Mouse (Mus musculus) heart, postnatal 36 days (tissue): ENCODE results near the gene Gm9376. TPM values are rescaled to one million over a fixed set of nuclear protein-coding genes. Genes with fewer than 3 reads are reported as not detected.

Source experiments
- DNase-seq, 2 experiments: peaks; one replicate each; pipeline ENCODE4 v3.0.0; 2021 to 2022
- intact Hi-C: fragments of 180-260 bp; cut with DNase I; formaldehyde crosslinking; loops from one replicate; pipeline ENCODE4 v1.15.1; 2025
- total RNA-seq, 2 experiments: library from RNA; stranded (reverse); gene quantifications; 2 replicates each; pipeline ENCODE4 v1.2.3; 2021

Gm9376 gene
- not detected for total RNA-seq

DNA sequence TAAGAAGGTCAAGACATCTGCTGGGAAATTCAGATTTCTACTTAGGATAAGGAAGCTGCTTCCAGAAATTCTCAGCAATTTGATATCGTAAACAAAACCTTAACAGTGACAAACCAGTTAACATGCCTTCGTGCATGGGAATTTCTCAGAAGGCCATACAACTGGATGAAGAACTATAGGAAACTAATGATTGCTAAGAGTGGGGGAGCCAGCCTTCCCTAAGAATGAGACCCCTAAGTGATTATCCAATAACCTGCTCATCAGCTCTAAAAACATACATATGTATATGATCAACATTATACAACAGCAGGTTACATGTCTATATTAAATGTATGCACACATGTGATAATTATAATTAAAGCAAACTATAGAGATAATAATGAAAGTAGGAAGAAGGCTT lies at the start of gene Gm9376:
Gm9376 (plus strand) TSS at position 301 of the 400 bp plus-strand sequence.
- no peak for DNase-seq
- intact Hi-C loops, result no loop called here

DNA sequence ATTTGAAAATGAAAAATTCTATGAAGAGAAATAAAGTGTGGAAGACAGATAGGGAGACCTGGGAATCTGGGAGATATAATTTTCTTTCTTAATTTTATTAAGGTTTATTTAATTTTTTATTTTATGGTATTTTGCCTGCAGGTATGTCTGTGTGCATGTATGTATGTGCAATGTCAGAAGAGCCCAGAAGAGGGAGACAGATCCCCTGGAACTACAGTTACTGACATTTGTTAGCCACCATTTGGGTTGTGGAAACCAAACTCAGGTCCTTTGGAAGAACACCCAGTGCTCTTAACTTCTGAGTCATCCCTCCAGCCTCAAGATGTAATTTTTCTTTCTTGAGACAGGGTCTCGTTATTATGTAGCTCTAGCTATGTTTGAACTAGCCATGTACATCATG lies 45.9 kb upstream of the Gm9376 start:
- DNase-seq, result no peak
- intact Hi-C loops, result loop anchor here (10.0 kb wide), 1 partner anchor 544 kb away; no protein-coding TSS in a partner anchor

DNA sequence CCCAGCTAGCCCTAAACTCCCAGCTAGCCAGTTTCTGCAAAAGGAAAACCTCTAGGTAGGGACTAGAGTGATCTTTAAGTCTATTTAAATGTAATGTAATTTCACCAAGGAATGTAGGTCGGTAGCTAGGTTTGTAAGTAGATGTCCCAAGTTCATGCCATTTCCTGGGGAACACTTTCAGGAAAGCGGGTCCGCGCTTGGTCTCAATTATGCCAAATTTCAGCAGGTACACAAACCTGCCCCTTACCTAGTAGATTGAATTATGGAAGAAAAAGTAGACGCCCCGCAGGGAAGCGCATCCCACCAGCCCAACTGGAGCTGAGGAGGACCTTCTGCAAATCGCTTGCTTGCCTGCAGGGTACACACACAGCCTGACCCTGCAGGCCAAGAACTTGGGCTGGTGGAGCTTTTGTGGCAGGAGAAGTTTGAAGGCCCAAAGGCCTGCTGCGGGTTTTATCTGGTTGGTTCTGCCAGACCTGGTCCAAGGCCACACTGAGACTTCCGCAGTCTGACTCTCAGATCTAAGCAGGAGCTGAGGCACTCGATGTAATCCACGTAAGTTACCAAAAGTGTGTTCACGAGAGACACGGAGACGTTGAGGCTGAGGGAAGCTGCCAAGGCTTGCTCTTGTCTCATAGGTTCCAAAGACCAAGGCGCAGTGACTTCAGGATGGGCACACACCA lies 41.6 kb upstream of the Gm9376 start:
- intact Hi-C loops, result loop anchor here (10.0 kb wide), 1 partner anchor 540 kb away; no protein-coding TSS in a partner anchor
- no peak for DNase-seq

DNA sequence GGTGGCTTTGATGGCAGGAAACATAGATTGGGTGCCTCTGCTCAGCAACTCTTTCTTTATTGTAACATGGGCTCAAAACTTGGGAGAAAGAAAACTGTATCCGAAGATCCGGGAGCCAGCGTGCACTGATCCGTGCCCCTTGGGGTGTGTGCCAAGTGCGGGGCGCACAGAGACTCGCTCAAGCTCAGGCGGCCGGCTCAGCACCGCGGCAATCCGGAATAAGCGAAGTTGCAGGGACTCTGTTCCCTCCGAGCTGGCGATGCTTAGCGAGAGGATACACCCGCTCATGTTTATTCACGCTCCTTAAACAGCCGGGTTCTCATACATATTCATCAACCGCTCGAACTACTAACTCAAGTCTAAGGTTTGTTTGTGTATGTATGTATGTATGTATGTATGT lies 40.8 kb upstream of the Gm9376 start:
- intact Hi-C loops, result loop anchor here (10.0 kb wide), 1 partner anchor 539 kb away; no protein-coding TSS in a partner anchor
- no peak for DNase-seq

DNA sequence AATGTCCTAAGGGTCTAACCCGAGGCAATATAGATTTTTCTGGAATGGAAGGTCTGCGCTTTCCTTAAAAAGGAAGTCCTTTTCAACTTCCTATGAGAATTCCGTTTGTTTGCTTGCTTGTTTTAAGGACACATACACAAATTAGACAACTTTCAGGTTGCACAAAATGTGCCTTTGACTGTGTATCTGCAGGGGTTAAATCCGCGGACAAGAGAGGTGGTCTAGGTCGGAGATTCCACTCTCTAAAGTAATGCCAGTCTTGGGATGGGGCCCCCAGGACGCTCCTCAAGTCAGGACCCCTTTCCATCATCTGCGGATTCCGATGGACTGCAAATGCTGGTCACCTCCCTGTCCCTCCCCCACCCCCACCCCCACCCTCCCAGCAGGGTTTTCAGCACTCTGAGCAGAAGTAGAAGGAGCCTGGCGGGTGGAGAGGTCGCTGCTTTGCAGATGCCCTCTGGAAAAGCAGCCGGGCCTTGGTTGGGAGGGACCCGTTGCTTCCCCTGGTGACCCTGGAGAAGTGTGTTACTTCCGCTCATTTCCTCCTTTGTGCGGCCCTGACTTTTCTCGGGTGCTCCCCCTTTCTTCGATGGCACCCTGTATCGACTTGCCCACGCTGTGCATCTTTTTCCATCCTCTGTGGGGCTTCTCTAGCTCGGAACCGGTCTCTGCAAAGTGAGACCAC lies 40.1 kb upstream of the Gm9376 start:
- intact Hi-C loops, result loop anchor here (10.0 kb wide), 1 partner anchor 538 kb away; no protein-coding TSS in a partner anchor
- no peak for DNase-seq

DNA sequence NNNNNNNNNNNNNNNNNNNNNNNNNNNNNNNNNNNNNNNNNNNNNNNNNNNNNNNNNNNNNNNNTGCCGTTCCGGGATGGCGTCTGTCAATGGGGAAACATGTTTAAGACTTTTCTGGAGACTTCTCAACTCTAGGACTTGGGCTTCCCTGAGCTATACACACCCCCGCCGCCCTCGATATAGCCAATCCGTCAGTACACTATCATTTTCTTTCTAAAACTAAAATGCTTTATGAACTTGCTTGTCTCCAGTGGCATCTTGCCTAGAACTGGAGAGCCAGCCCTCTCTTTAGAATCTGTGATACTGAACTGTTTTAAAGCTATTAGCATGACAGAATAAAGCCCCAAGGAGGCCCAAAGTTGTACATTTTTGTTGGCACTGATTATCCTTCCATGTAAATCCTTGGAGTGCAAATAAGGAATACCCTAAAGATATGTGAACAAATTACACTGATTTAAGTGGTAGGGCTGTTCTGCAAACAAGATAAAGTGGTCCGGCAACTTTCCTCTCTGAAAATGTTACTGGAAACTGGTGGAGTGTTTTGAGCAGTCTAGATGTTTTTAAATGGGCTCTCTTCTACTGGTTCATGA lies 34.3 kb upstream of the Gm9376 start:
- DNase-seq, result peak; percentile 19 to 33
- intact Hi-C loops, result loop anchor here (10.0 kb wide), 1 partner anchor 702 kb away; the partner anchor contains the start of gene Dnajc3

DNA sequence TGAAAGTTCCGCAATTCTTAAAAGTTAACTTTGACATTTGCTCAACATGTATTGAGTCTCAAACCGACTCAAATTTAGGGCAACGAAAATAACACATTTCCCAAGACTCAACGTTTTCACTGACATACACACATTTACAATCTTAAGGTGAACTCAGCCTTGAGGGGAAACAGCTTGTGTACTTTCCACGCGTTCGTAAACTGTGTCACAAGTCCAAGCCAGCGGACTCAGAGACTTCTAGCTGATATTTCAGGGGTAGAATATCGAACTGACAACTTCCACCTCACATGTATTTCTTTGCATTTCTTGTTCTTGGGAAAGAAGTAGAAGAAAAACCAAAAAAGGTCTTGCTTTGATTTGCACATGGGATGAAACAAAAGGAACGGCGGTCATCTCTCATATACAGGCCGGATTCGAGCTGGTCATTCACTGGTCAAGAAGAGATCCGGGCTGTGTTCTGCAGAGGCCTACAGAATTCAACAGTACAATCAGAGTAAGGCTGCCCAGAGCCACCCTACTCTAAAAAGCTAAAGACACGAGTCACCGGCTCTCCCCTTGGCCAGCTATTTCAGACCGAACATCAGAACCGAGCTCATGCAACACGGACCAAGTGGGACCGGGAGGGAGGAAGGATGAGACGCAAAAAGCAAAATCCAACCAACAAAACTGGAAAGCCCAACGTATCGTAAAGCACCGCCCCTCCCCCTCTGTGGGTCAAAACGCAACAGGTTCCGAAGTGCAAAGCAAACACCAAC lies 32.8 kb upstream of the Gm9376 start:
- peak in 1 of 2 experiments; percentile 28 for DNase-seq
- intact Hi-C loops, result loop anchor here (10.0 kb wide), 1 partner anchor 701 kb away; the partner anchor contains the start of gene Dnajc3

DNA sequence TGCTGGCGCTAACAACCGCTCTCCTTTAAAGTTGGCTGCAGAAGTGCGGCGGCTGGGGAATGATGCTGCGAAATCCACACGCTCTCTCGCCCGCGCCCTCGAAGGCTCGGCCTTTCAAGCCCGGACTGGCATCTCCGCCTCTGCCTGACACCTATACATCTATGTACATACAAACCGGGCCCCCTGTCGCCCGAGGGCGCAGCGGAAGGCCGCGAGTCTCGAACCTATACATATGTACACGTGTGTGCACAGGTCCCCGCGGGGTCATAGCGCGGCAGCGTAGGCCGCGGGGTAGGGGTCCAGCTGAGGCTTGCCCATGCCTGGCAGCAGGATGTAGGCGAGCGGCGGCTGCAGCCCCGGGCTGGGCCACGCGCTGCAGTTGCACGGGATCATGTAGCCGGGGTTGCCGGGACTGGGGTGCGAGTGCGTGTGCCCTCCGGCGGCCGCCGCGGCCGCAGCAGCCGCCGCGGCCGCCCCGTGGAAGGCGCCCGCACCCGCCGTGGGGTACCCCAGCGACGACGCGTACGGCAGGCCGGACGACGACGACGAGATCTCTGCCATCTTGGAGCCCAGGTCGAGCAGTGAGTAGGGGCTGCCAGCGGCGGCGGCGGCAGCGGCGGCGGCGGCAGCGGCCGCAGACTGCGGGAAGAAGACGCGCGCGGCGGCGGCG lies 32.1 kb upstream of the Gm9376 start:
- intact Hi-C loops, result loop anchor here (5.0 to 10.0 kb wide), 3 partner anchors 52 to 700 kb away; partner anchors contain the start of genes Dnajc3 and Gpr180
- DNase-seq, result peak in 1 of 2 experiments; percentile 18

DNA sequence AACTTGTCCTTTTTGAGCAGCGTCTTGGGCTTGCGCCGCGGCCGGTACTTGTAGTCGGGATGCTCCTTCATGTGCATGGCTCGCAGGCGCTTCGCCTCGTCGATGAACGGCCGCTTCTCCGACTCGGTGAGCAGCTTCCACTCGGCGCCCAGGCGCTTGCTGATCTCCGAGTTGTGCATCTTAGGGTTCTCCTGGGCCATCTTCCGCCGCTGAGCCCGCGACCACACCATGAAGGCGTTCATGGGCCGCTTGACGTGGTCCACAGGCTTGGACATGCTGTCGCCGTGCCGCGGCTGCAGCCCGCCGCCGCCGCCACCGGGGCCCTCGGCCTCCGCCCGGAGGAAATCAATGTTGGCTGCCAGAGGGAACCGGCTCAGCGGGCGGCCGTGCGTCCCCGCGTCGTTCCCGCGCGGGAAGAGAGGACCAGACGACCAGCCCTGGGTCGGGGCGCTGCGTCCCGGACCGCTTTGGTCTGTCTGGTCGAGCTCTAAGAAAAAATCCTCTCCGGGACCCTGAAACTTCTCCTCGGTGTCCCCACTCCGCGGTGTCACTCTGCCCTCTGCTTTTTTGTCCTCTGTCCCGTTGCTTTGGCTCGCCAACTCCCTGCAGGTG lies 31.3 kb upstream of the Gm9376 start:
- intact Hi-C loops, result loop anchor here (5.0 to 10.0 kb wide), 3 partner anchors 53 to 699 kb away; partner anchors contain the start of genes Dnajc3 and Gpr180

DNA sequence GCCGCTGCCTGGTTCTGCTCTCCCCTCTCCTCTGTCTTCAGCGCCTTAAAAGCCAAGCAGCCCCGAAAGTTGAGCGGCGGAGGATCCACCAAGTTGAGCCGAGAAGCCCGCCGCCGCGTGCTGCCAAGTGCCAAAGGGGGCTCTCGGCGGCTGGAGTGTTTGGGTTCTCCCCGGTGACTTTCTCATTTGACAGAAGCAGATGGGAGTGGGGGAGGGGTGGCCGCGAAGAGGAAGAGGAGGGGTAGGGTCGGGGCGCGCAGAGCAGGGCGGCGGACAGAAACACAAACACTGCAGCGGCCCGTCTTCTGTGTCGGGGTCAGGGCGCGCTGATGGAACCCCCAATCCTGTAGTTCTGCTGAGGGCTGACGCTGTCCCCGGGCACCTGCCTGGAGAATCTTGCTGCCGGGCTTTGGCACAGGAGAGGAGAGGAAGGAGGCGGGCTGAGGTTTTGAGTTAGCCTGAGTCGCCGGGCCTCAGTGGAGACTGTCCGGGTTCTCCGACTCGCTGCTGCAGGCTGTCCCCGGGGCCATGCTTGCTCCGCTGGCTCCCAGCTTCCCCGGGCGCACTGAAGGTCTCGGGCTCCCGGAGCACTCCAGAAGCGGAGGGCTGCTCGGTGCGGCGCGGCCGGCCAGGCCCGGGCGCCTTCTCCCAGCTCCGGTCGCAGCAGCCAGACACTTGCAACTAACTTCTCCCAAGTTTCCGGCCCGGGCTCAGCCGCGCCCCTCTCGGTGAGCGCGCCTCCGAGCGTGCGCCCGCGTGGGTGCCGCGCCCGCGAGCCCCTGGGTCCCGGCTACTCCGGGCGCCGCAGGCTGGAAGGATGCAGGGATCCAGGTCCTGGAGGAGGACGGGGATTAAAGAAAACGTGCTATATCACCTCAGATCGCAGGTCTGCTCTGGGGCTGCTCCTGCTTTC lies 30.5 kb upstream of the Gm9376 start:
- peak; percentile 28 to 49 for DNase-seq
- intact Hi-C loops, result loop anchor here (5.0 to 10.0 kb wide), 3 partner anchors 54 to 699 kb away; partner anchors contain the start of genes Dnajc3 and Gpr180

More for the DNA sequence above, 31.3 kb upstream of the Gm9376 start:
- peak; percentile 18 to 43 for DNase-seq

DNA sequence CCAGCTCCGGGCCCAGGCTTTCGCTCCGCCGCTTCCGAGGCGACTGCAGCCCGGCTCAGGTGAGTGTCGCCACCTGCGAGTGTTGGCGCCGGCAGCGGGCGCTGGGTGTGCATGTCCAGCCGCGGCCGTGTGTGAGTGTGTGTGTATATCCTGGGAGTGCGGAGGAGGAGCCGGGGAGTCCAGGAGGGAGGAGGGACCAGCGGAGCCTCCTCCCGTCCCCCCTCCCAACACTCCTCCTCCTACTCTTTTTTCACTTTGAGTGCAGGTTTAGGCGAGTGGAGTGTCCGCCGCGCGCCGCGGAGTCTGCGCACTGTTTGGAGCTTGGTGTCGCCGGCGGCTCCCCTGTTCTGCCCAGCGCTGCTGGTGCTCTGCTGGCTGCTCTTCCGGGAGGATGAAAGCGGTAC lies 29.9 kb upstream of the Gm9376 start, which contains the start of gene Sox21:
Sox21 (minus strand) TSS at position 145 of the 404 bp plus-strand sequence.
- intact Hi-C loops, result loop anchor here (5.0 to 10.0 kb wide), 3 partner anchors 55 to 698 kb away; partner anchors contain the start of genes Dnajc3 and Gpr180
- DNase-seq, result peak; percentile 13 to 29

DNA sequence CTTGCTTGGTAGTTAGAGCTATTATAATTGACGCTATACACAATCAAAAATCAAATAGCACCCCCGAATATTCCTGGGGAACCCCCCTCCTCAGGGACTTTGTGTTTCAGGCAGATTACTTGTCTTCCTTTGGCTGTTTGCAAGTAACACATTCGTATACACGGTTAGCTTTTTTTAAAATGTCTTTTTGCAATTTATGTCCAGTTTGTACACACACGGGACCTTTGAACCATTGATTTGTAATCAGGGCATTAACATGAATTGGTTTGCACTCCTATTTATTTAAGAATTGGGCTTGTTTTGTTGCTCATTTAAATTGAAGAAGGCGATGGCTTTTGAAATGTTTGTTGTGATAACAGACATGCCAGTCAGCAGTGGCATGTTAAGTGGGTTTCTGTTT lies 29.0 kb upstream of the Gm9376 start:
- intact Hi-C loops, result loop anchor here (5.0 to 10.0 kb wide), 3 partner anchors 55 to 697 kb away; partner anchors contain the start of genes Dnajc3 and Gpr180
- no peak for DNase-seq

DNA sequence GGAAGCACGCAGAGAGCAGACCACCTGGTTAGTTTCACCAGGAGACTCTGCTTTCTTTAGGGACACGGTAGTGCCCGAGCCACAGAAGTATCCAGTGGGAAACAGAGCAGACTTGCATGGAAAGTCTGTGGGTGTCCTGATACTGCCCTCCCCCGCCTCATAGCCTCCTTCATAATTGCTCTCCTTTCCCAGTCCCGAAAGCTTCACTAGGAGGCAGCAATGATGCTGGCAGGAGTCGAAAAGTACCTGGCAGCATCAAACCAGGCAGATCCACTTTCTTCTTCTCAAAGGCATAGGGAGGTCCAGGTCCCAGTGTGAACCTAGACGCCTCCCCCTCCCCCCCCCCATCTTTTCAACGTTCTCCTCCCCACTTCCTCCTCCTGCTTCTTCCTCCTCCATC lies 27.4 kb upstream of the Gm9376 start:
- DNase-seq, result no peak
- intact Hi-C loops, result loop anchor here (5.0 to 10.0 kb wide), 3 partner anchors 57 to 695 kb away; partner anchors contain the start of genes Dnajc3 and Gpr180

DNA sequence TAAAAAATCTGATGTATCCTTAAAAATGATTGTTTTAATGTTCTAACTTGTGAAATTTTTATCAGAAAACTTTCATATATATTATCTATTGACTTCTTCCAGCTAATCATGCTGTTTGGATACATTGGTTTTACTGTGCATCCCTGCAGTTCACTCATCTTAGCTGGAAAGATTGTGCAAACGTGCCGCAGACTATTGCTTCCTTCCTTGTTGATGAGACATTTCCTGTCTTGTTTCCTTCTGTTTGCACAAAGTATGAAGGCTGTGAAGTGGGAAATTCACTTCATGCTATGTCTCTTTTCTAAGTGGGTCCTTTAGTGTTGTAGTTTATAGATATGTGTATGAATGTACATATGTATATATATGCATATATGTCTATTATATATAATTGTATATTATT lies 25.3 kb upstream of the Gm9376 start:
- DNase-seq, result no peak
- intact Hi-C loops, result no loop called here

DNA sequence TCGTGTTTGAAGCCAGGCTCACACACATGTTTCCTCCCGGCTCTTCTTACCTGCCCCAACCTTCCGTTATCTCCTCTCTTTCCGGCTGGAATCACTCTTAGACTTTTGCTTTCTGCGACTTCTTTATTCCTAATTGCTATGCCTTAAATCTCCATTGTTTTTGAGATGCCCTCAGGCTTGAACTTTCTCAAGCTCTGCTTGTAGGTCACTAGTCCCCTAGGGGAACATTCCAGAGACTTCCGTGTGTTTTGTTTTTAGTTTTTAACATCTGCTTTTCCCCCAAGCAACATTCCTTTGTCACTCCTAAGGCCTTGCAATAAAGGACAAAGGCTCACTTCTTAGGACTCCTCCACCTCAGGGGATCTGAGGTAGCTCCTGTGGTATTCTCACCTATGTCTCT lies 13.4 kb upstream of the Gm9376 start:
- DNase-seq, result no peak
- intact Hi-C loops, result no loop called here

DNA sequence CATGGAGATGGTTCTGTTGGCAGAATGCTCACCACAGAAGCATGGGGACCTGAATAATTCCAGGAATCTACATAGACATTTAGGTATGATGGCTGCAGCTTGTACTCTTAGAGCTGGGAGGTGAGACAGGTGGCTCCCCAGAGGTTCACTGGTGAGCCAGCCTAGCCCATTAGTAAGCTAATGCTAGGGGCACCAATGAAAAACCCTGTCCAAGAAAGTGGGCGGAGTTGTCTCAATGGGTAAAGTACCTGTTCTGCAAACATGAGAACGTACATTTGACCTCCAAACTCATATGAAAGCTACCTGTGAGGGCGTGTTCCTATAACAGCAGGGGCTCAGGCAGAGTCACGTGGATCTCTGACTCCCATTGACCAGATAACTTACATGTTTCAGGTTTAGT lies 2.1 kb downstream of the Gm9376 start:
- DNase-seq, result no peak
- intact Hi-C loops, result no loop called here

DNA sequence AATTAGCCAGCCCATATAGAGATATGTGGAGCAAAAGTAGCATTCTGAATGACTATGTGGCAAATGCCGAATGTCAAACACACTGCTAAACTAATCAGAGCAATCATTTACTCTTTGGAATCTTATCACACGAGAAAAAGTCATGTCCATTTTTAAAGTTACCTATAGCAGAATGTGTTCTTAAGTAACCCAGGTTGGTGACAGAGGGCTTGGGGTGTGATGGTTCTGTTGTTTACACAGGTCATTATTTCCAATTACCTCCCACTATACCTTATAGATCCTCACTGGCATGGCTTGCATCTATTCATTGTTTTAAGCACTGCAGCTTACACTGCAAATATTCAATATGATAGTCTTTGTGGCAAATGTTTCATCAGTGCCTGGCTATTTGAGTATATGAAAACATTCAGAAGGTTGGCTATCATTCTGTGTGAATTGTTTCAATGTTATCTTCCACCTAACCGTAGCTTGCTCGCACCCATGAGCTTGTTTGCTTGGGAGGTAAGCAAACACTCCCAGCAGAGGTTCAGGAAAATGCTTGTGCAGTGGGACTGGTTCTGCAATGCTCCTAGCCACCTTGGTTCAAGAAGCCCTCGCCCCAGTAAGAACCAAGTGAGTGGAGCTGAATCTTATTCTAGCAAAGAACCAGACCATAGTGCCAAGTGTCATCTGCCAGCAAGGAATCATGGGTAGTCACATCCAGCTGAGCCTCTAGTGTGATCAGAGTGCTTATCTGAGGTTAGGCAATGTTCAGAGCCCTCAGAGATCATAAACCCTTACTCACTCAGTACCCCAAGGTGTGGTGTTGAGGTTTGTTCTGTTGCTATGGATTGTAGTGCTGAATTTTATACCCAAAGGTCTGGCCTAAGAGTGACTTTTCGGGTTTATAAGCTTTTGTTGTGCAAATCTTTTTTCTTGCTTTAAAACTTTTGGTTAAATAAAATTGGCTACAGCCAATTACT lies 6.1 kb downstream of the Gm9376 start:
- intact Hi-C loops, result no loop called here
- DNase-seq, result no peak
